Mouse (Mus musculus) testis, adult 2 months (tissue): Measurements from ENCODE around the gene Ubxn10. TPM values are rescaled to one million over a fixed set of nuclear protein-coding genes. Genes with fewer than 3 reads are reported as not detected.

Experiments used
- H3K27ac ChIP-seq: fragments of 200-500 bp; 2 replicates; pipeline ENCODE4 v1.5.1; 2012; ENCODE audit warnings: low read depth, low read length; ENCODE audit not compliant: control insufficient read depth, insufficient read depth
- H3K27me3 ChIP-seq: fragments of 200-500 bp; 2 replicates; pipeline ENCODE4 v1.6.1; 2012; ENCODE audit warnings: mild to moderate bottlenecking, low read length, moderate library complexity; ENCODE audit not compliant: control insufficient read depth, insufficient read depth
- H3K36me3 ChIP-seq: fragments of 200-500 bp; 2 replicates; pipeline ENCODE4 v1.6.1; 2012; ENCODE audit warnings: mild to moderate bottlenecking, low read length; ENCODE audit not compliant: control insufficient read depth, insufficient read depth
- H3K4me1 ChIP-seq: fragments of 200-500 bp; 2 replicates; pipeline ENCODE4 v1.6.1; 2012; ENCODE audit warnings: low read length; ENCODE audit not compliant: control insufficient read depth, insufficient read depth
- H3K4me3 ChIP-seq: fragments of 200-500 bp; 2 replicates; pipeline ENCODE4 v1.5.1; 2012; ENCODE audit warnings: low read depth, mild to moderate bottlenecking, low read length, moderate library complexity, mixed read lengths; ENCODE audit not compliant: control insufficient read depth
- CTCF ChIP-seq: fragments of 200-500 bp; IDR thresholded peaks from 2 replicates; pipeline ENCODE4 v1.5.1; 2012; ENCODE audit warnings: low read depth, mild to moderate bottlenecking, inconsistent platforms, low read length, moderate library complexity; ENCODE audit not compliant: control insufficient read depth, insufficient read depth, insufficient replicate concordance
- POLR2A ChIP-seq: fragments of 200-500 bp; IDR thresholded peaks from 2 replicates; pipeline ENCODE4 v1.6.1; 2012; ENCODE audit warnings: low read depth, mild to moderate bottlenecking, inconsistent platforms, low read length, moderate library complexity; ENCODE audit not compliant: control insufficient read depth
- polyA plus RNA-seq: library from polyadenylated mRNA; depleted of rRNA; stranded (reverse); fragments of >200 nt; gene quantifications from 2 replicates; pipeline ENCODE4 v1.2.3, GENCODE M21; 2012; rRNA removed

Gene Ubxn10
- 371 and 394 TPM in 2 replicates for polyA plus RNA-seq

DNA sequence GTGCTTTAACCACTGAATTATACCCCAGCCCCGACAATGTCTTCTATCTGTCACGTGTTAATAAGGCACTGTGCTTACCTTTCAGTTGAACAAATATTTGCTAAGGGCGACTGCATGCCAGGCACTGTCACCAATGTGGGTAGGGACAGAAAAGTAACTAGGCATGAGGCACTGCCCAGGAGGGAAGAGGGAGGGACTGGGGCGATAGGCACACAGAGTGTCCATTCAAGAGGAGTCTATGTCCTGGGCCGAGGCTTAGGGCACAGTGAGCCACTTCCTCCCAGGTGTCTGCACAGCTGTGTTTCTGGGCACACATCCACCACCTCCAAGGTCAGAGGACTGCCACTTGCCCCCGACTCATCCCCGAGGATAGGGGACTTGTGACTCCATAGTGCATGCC lies at the start of gene Ubxn10:
Gene Ubxn10, minus strand, starts transcription at position 137 of the 400 bp plus-strand sequence.
- Histone ChIP-seq H3K36me3 (no peaks in the 10 kb centered on the region; the same call in 1 of the 2 replicates), H3K4me3 (no peak within 1 kb of the TSS), H3K4me1 (no peaks in the 10 kb centered on the region), H3K27ac (no peak within 1 kb of the TSS), H3K27me3 (no peaks in the 10 kb centered on the region)
- TF ChIP-seq CTCF (no peak), POLR2A (no peak)

- TF ChIP-seq CTCF (no peak), POLR2A (no peak)
- H3K4me3 ChIP-seq, result no peak overlapping the region
- no peaks in the 10 kb centered on the region for H3K27me3 ChIP-seq
- H3K36me3 ChIP-seq, result no peaks in the 10 kb centered on the region
- peaks cover 4% of the 10 kb centered on the region for H3K4me1 ChIP-seq
- H3K27ac ChIP-seq, result no peak overlapping the region
These were observed 49.2 kb upstream of the Ubxn10 start for GRCm38 (mm10) chr4:138786141-138786540.

DNA sequence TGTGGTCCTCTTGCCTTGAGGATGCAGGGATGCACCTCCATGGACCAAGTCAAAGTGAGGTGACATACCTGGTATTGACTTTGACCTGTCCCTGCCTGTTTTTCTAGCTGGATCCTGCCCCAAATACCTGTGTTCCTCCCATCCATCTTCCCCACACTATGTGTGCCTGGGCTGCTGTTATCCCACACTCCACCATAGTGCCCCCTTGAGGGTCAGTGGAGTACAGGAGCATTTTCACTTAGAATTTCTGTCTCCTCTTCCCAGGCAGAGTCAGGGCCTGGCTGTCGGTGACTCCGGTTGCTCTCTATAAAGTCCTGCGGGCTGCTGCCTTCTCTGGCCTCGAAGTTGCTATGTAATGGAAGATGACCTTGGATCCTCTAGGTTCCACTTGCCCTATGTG lies 48.8 kb upstream of the Ubxn10 start:
- Histone ChIP-seq H3K27me3 (no peaks in the 10 kb centered on the region), H3K27ac (no peak overlapping the region), H3K36me3 (no peaks in the 10 kb centered on the region), H3K4me1 (peaks cover 4% of the 10 kb centered on the region), H3K4me3 (no peak overlapping the region)
- TF ChIP-seq CTCF, result no peak
- no peak for TF ChIP-seq POLR2A

DNA sequence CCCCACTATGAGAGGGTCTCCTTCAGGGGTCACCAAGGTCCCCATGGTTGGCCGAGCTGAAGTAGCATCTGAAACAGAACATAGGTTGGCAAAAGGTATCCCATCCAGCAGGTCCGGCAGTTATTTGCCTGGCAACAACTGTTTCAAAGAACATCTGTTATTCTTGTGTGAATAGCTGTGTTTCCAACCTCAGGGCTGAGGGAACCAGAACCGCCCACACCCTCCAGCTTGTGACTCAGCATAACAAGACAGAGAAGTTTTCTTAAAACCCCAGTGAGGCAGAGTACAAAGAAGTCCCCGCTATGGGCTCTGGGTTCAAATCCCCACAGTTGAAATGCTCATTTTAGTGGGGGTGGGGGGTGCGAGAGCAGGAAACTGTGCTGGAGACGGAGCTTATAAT lies 45.1 kb upstream of the Ubxn10 start:
- no peak overlapping the region for H3K27ac ChIP-seq
- no peaks in the 10 kb centered on the region for H3K27me3 ChIP-seq
- H3K4me3 ChIP-seq, result no peak overlapping the region
- H3K36me3 ChIP-seq, result no peaks in the 10 kb centered on the region
- peaks cover 7% of the 10 kb centered on the region for H3K4me1 ChIP-seq
- TF ChIP-seq POLR2A (no peak), CTCF (no peak)

- H3K4me1 ChIP-seq, result peaks cover 7% of the 10 kb centered on the region
- no peak overlapping the region for H3K27ac ChIP-seq
- no peak overlapping the region for H3K4me3 ChIP-seq
- TF ChIP-seq CTCF (no peak), POLR2A (no peak)
- H3K27me3 ChIP-seq, result no peaks in the 10 kb centered on the region
- H3K36me3 ChIP-seq, result no peaks in the 10 kb centered on the region
These were observed 43.3 kb upstream of the Ubxn10 start for GRCm38 (mm10) chr4:138780300-138780699.

- Histone ChIP-seq H3K4me1 (peaks cover 5% of the 10 kb centered on the region), H3K27ac (no peak overlapping the region), H3K36me3 (no peaks in the 10 kb centered on the region), H3K27me3 (no peaks in the 10 kb centered on the region), H3K4me3 (no peak overlapping the region)
- no peak for TF ChIP-seq CTCF
- no peak for TF ChIP-seq POLR2A
These were observed 40.7 kb upstream of the Ubxn10 start for GRCm38 (mm10) chr4:138777417-138778407.

DNA sequence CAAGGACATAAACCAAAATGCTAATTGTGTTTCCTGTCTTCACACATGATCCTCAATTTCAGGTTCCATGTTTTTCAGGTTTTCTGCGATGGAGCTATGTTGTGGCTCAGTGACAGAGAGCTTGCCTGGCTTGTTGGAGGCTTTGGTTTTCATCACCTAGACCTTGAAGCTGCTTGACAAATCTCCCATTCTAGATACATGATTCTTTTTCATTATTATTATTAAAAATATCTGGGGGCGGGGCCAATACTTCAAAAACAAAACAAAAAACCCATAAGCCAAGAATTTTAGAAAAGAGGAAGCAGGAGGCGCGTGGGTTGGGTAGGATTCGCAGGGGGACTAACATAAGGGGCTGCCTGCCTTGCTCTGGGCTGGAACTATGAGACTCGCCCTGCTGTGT lies 38.5 kb upstream of the Ubxn10 start, which contains the start of gene Pla2g2d:
Gene Pla2g2d, plus strand, starts transcription at position 301 of the 400 bp plus-strand sequence.
- TF ChIP-seq CTCF, result no peak
- no peak for TF ChIP-seq POLR2A
- H3K36me3 ChIP-seq, result no peaks in the 10 kb centered on the region
- no peak within 1 kb of the TSS for H3K4me3 ChIP-seq
- H3K27ac ChIP-seq, result no peak within 1 kb of the TSS
- H3K4me1 ChIP-seq, result peaks cover 3% of the 10 kb centered on the region; the same call in 1 of the 2 replicates
- no peaks in the 10 kb centered on the region for H3K27me3 ChIP-seq
